Mouse (Mus musculus) limb, embryonic 12.5 days (tissue): Measurements from ENCODE around the gene Kdm2a. TPM values are rescaled to one million over a fixed set of nuclear protein-coding genes. Genes with fewer than 3 reads are reported as not detected.

Source experiments
- ATAC-seq: fragments of 200-750 bp; cut with Nextera tagmentation; 2 replicates; pipeline ENCODE4 v1.8.0; 2017; ENCODE audit warnings: low read depth, moderate TSS enrichment; ENCODE audit not compliant: insufficient number of reproducible peaks, insufficient read depth, low FRiP score, low TSS enrichment
- H3K27ac ChIP-seq: fragments of 300-500 bp; sonication (generic); 2 replicates; pipeline ENCODE4 v1.5.1; 2016; ENCODE audit warnings: mild to moderate bottlenecking, moderate library complexity
- H3K27me3 ChIP-seq: fragments of 300-500 bp; sonication (generic); 2 replicates; pipeline ENCODE4 v1.6.1; 2016; ENCODE audit warnings: mild to moderate bottlenecking, moderate library complexity
- H3K36me3 ChIP-seq: fragments of 300-500 bp; sonication (generic); 2 replicates; pipeline ENCODE4 v1.6.1; 2016; ENCODE audit warnings: mild to moderate bottlenecking, moderate library complexity
- H3K4me1 ChIP-seq: fragments of 300-500 bp; sonication (generic); replicated peaks from 2 replicates; pipeline ENCODE4 v1.6.1; 2016
- H3K4me2 ChIP-seq: fragments of 300-500 bp; sonication (generic); 2 replicates; pipeline ENCODE4 v1.6.1; 2016; ENCODE audit warnings: mild to moderate bottlenecking, moderate library complexity
- H3K4me3 ChIP-seq: fragments of 300-500 bp; sonication (generic); replicated peaks from 2 replicates; pipeline ENCODE4 v1.5.1; 2016; ENCODE audit warnings: mild to moderate bottlenecking
- H3K9ac ChIP-seq: fragments of 300-500 bp; sonication (generic); replicated peaks from 2 replicates; pipeline ENCODE4 v1.6.1; 2016; ENCODE audit warnings: mild to moderate bottlenecking, moderate library complexity
- H3K9me3 ChIP-seq: fragments of 300-500 bp; sonication (generic); 2 replicates; pipeline ENCODE4 v1.6.1; 2016; ENCODE audit warnings: mild to moderate bottlenecking, moderate library complexity
- WGBS: fragments of 180-500 bp; shearing (Covaris S2); methylation state at CpG from one replicate; pipeline ENCODE4 v1.1.7; 2016; 5-methylcytosine and 5-hydroxymethylcytosine counted together
- polyA plus RNA-seq: library from polyadenylated mRNA; unstranded; fragments of >200 nt; fragmentation: Nextera tagmentation; extraction: Ambion mirVana; gene quantifications from 2 replicates; pipeline ENCODE4 v1.2.1, GENCODE M21; 2016

Gene Kdm2a
- polyA plus RNA-seq, 1 experiment from 2014 or later, result 56.3 TPM

DNA sequence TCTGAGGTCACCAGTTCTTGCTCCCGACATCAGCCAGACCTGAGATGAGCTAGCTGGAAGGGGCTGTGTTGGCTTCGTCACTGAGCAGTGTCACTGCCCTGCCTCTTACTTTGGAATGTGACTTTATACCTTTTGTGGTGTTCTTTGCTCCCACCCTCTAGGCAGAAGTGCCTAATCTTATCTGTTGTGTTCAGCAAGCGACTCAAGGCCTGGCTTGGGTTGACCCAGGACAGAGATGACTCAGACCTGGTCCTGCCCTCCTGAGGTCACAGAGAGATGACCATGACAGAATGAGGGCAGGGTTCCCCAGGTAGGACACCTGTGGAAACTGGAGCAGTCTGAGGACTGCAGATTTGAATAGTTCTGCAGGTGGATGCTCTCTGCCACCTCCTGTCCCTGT, 38.2 kb upstream of the Kdm2a start:
- H3K9me3 ChIP-seq, result no peaks in the 10 kb centered on the region
- no peak for ATAC-seq
- peaks cover 30% of the 10 kb centered on the region for H3K36me3 ChIP-seq
- no peak overlapping the region for H3K9ac ChIP-seq
- H3K27me3 ChIP-seq, result no peaks in the 10 kb centered on the region
- H3K4me2 ChIP-seq, result no peak overlapping the region
- no peak overlapping the region for H3K27ac ChIP-seq
- H3K4me1 ChIP-seq, result peaks cover 35% of the 10 kb centered on the region
- H3K4me3 ChIP-seq, result no peak overlapping the region
- 94% methylated on average over 3 of the region's 3 CpGs for WGBS

DNA sequence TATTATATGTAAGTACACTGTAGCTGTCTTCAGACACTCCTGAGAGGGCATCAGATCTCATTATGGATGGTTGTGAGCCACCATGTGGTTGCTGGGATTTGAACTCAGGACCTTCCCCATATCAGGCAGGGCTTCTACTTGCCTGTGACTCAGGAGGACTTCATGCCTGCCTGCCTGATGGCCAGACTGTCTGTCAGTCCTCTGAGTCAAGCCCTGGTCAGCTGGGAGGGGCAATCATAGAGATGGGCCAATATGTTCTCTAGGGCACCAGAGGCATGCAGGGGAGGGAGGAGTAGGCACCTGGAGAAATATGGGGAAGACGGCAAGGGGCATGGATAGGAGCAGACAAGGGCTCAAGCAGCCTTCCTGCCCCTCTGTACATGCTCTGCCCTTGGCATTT, 36.9 kb upstream of the Kdm2a start:
- Histone ChIP-seq H3K27me3 (no peaks in the 10 kb centered on the region), H3K36me3 (peaks cover 40% of the 10 kb centered on the region), H3K4me2 (no peak overlapping the region), H3K9me3 (no peaks in the 10 kb centered on the region), H3K4me1 (peaks cover 23% of the 10 kb centered on the region), H3K27ac (no peak overlapping the region), H3K4me3 (no peak overlapping the region), H3K9ac (no peak overlapping the region)
- ATAC-seq, result no peak
- 95% methylated on average over 1 of the region's 1 CpGs for WGBS

DNA sequence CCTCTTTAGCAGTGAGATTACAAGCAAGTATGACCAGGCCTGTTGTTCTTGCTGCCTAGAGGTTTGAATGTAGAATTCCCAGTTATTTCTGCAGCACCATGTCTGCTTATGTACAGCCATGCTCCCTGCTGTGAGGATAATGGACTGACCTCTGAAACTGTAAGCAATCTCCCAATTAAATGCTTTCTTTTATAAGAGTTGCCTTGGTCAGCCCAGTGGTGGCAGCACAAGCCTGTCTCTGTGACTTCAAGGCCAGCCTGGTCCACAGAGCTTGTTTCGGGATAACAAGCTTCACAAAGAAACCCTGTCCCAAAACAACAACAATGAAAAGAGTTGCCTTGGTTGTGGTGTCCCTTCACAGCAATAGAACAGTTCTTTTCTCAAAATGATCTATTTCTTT, 35.7 kb upstream of the Kdm2a start:
- no peak overlapping the region for H3K27ac ChIP-seq
- H3K4me3 ChIP-seq, result no peak overlapping the region
- peaks cover 14% of the 10 kb centered on the region for H3K4me1 ChIP-seq
- H3K9ac ChIP-seq, result no peak overlapping the region
- no peaks in the 10 kb centered on the region for H3K9me3 ChIP-seq
- no peak overlapping the region for H3K4me2 ChIP-seq
- WGBS, result 77% methylated on average over 1 of the region's 1 CpGs
- H3K27me3 ChIP-seq, result no peaks in the 10 kb centered on the region
- peaks cover 51% of the 10 kb centered on the region for H3K36me3 ChIP-seq
- ATAC-seq, result no peak

DNA sequence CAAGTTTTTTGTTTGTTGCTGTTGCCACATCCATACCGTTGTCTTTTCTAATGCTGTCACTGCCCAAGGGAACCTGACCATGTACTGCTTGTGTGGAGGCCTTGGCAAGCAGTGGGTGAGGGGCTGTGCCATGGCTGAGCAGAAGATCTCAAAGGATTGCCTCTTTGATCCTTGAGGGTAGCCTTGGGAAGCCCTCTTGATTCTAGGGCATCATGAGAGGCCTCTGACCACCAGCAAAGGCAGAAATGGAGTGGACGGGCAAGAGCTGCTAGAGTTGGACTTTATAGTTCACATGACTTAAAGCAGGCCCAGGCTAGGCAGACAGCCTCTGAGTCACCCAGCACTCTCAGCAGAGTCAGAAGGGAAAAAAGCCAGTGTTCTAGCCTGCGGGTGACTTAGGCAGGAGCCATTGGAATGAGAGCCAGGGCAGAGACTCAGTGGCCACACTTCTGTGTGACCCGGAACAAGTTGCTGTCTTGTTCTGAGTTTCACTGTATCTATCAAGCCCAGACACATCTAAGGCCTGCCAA, 32.1 kb upstream of the Kdm2a start:
- no peak overlapping the region for H3K4me3 ChIP-seq
- WGBS, result 96% methylated on average over 4 of the region's 4 CpGs
- no peaks in the 10 kb centered on the region for H3K4me1 ChIP-seq
- no peaks in the 10 kb centered on the region for H3K27me3 ChIP-seq
- no peak overlapping the region for H3K9ac ChIP-seq
- H3K9me3 ChIP-seq, result no peaks in the 10 kb centered on the region
- H3K4me2 ChIP-seq, result no peak overlapping the region
- ATAC-seq, result no peak
- peaks cover 58% of the 10 kb centered on the region for H3K36me3 ChIP-seq
- H3K27ac ChIP-seq, result no peak overlapping the region

DNA sequence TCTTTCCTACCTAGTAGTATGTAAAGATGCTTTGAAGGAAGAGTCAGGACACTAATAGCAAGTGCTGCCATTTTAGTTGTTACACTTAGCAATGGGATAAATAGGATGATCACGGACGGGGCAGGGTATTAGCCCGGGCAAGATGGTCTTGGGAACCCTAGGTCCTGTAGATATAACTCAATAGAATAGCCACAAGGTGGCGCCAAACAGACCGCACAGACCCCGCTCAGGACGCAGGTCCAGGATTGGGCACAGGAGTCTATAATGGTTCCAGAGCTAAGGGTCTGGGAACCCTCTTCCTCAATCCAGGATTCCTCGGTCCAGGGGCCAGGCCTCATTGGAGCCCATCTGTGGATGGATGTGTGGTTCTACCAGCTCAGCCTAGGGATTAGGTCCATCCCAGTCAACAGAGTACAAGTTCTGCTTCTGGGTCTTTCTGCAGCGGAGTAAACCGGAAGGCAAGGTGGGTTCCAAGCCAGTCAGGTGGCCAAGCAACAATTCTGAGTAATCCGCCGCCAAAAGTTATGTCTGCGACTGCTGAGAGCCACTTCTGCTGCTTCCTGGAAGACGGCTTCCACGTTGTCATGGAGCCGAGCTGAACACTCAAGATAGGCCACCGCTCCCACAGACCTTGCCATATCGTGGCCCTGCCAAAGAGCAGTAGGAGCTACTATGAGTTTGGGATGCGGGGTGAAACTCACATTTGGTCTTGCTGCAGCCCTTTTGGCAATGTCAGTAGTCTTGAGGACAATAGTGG, 27.7 kb upstream of the Kdm2a start:
- no peak overlapping the region for H3K4me3 ChIP-seq
- no peak overlapping the region for H3K4me2 ChIP-seq
- H3K27me3 ChIP-seq, result no peaks in the 10 kb centered on the region
- H3K9ac ChIP-seq, result no peak overlapping the region
- H3K27ac ChIP-seq, result no peak overlapping the region
- H3K9me3 ChIP-seq, result no peaks in the 10 kb centered on the region
- no peaks in the 10 kb centered on the region for H3K4me1 ChIP-seq
- 79% methylated on average over 19 of the region's 19 CpGs for WGBS
- ATAC-seq, result no peak
- peaks cover 69% of the 10 kb centered on the region for H3K36me3 ChIP-seq

DNA sequence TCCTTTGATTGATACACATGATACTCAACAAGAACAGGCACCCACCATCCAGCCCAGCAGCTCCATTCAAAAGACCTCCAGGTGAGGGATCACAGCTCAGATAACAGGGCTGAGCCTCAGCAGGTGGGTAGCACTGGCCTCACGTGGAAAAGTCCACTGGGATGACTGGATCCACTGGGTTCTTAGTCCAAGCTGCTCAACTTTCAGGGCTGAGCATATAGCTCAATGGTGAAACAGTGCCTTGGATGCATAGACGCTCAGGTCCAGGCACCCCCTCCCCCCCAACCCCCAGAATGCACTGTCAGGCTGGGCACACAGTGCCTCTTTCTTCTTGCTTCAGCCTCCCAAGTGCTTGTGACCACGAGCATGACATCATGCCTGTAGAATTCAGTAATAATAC, 24.9 kb upstream of the Kdm2a start:
- 82% methylated on average over 3 of the region's 3 CpGs for WGBS
- Histone ChIP-seq H3K4me3 (no peak overlapping the region), H3K27ac (no peak overlapping the region), H3K9me3 (no peaks in the 10 kb centered on the region), H3K4me2 (no peak overlapping the region), H3K4me1 (no peaks in the 10 kb centered on the region), H3K27me3 (no peaks in the 10 kb centered on the region), H3K9ac (no peak overlapping the region), H3K36me3 (peaks cover 55% of the 10 kb centered on the region)
- no peak for ATAC-seq

DNA sequence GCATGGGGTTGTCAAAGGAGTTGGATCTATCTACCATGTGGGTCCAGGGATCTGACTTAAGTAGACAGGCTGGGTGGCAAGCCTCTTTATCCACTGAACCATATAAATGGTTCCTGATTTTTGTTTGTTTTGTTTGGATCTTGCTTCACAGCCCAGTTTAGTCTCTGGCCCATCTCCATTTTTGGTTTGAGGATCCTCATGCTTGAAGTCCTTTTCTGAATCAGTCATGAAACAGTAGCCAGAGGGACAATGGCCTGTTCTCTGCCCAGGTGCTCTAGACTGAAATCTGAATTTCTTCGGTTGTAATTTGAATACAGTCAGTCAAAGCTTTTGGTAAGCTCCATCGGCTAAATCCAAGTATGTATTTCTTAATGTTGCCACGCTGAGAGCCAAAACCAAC, 24.5 kb upstream of the Kdm2a start:
- H3K27ac ChIP-seq, result no peak overlapping the region
- H3K4me2 ChIP-seq, result no peak overlapping the region
- H3K36me3 ChIP-seq, result peaks cover 53% of the 10 kb centered on the region
- no peaks in the 10 kb centered on the region for H3K9me3 ChIP-seq
- 95% methylated on average over 3 of the region's 3 CpGs for WGBS
- no peaks in the 10 kb centered on the region for H3K4me1 ChIP-seq
- H3K4me3 ChIP-seq, result no peak overlapping the region
- no peaks in the 10 kb centered on the region for H3K27me3 ChIP-seq
- H3K9ac ChIP-seq, result no peak overlapping the region
- no peak for ATAC-seq

DNA sequence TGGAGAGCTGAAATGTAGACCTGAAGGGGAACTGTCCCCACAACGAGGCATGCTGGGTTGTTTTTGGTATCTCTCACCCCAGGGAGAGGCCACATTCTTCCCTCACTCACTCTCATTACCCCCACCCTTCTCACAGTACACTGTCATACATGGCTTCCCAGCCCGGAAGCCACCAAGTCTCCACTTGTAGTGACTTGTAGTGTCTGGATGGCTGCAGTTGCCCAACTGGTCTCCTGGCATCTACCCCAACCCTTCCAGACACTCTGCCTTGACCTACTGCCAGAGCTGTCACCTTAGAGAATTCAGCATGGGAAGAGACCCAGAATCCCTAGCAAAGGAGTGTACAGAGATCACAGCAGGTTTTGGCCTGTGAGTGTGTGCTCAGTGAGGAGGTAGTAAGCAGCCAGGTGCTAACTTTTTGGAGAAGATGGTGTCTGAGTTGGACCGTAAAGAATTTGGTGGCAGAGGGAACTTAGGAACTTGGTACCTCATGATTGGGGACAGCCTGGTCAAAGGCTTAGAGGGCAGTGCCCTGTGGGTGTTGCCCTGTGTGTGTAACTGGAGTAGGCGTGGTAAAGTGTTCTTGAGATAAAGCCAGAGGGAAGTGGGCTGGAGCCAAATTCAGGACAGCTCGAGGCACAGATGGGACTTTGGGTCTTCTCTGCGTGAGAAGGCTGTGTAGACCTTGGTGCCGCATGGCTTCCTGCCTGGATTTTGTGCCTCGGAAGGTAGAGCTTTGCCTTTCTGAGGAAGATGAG, 22.2 kb upstream of the Kdm2a start:
- no peak overlapping the region for H3K27ac ChIP-seq
- no peak overlapping the region for H3K4me3 ChIP-seq
- no peak overlapping the region for H3K9ac ChIP-seq
- WGBS, result 85% methylated on average over 8 of the region's 8 CpGs
- H3K4me1 ChIP-seq, result no peaks in the 10 kb centered on the region
- no peaks in the 10 kb centered on the region for H3K9me3 ChIP-seq
- peaks cover 36% of the 10 kb centered on the region for H3K36me3 ChIP-seq
- no peak for ATAC-seq
- H3K27me3 ChIP-seq, result no peaks in the 10 kb centered on the region
- H3K4me2 ChIP-seq, result no peak overlapping the region

DNA sequence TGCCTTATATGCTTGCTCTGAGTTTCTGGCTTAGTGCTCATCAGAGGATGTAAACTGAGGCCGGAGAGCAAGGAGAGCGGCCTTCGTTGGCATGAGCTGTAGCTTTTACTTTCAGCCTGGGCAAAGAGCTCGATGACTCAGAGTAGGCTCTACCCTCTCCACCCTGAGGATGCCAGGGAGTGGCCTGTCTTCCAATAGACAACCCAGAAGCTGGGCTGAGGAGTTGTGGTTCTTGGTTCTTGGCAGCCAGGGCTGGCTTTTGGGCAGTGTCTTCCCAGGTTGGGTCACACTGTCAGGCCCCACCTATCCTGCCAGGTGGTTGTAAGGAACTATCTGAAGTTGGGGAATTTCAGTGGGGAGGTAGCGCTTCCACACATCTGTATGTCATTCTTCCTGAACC, 21.6 kb upstream of the Kdm2a start:
- H3K27ac ChIP-seq, result no peak overlapping the region
- H3K36me3 ChIP-seq, result peaks cover 30% of the 10 kb centered on the region
- no peaks in the 10 kb centered on the region for H3K4me1 ChIP-seq
- no peak overlapping the region for H3K4me3 ChIP-seq
- no peaks in the 10 kb centered on the region for H3K27me3 ChIP-seq
- 94% methylated on average over 5 of the region's 5 CpGs for WGBS
- no peak overlapping the region for H3K9ac ChIP-seq
- ATAC-seq, result no peak
- H3K9me3 ChIP-seq, result no peaks in the 10 kb centered on the region
- no peak overlapping the region for H3K4me2 ChIP-seq

DNA sequence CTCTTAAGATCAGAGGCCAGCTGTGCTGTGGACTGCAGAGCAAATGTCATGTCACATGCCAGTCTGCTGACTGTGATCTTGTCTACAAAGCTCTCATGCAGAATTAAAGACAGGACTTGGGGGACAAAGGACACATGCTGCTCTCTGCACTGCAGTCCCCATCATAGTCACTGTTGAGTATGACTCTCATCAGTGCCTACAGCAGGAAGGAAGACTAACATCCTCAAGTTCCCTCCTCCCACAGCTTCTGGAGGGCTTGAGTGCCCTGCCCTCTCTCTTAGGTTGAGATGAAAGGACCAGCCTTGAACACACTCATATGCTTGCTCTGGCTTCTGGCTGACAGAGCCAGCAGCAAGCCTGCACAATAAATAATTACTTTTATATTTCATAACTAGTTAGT, 19.6 kb upstream of the Kdm2a start:
- H3K4me3 ChIP-seq, result no peak overlapping the region
- H3K4me1 ChIP-seq, result no peaks in the 10 kb centered on the region
- H3K27me3 ChIP-seq, result no peaks in the 10 kb centered on the region
- no peak overlapping the region for H3K27ac ChIP-seq
- ATAC-seq, result no peak
- no peak overlapping the region for H3K9ac ChIP-seq
- H3K9me3 ChIP-seq, result 0 out of 2 replicates have a peak, but pooled peaks cover 2% of the 10 kb centered on the region
- no peak overlapping the region for H3K4me2 ChIP-seq
- H3K36me3 ChIP-seq, result peaks cover 19% of the 10 kb centered on the region

DNA sequence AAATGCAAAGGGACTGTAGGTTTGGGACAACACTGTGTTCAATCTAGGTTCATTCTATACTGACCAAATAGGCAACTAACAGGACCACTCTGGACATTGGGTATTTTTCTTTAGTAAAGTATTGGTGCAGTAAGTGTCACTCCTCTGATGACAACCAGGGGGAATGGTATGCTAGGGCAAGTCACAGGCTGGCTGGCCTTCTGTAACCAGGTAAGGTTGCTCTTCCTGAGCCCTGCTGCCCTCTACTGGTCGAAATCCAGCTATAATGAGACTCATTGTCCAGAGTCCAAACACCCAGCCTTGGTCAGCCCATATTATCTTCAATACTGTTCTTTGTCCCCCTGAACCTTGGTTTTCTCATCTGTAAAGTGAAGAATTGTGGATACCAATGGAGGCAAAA, 19.1 kb upstream of the Kdm2a start:
- H3K27me3 ChIP-seq, result no peaks in the 10 kb centered on the region
- no peak overlapping the region for H3K4me2 ChIP-seq
- 0% methylated on average over 1 of the region's 1 CpGs for WGBS
- no peak overlapping the region for H3K9ac ChIP-seq
- H3K9me3 ChIP-seq, result 0 out of 2 replicates have a peak, but pooled peaks cover 2% of the 10 kb centered on the region
- H3K4me1 ChIP-seq, result no peaks in the 10 kb centered on the region
- H3K4me3 ChIP-seq, result no peak overlapping the region
- no peak overlapping the region for H3K27ac ChIP-seq
- peaks cover 14% of the 10 kb centered on the region; the same call in 1 of the 2 replicates for H3K36me3 ChIP-seq
- no peak for ATAC-seq
